Mouse (Mus musculus): ENCODE measurements around the gene Lingo2. TPM values are rescaled to one million over a fixed set of nuclear protein-coding genes. Genes with fewer than 3 reads are reported as not detected.

Gene Lingo2
- polyA plus RNA-seq, 1 experiment from 2014 or later: 38.5 TPM

DNA sequence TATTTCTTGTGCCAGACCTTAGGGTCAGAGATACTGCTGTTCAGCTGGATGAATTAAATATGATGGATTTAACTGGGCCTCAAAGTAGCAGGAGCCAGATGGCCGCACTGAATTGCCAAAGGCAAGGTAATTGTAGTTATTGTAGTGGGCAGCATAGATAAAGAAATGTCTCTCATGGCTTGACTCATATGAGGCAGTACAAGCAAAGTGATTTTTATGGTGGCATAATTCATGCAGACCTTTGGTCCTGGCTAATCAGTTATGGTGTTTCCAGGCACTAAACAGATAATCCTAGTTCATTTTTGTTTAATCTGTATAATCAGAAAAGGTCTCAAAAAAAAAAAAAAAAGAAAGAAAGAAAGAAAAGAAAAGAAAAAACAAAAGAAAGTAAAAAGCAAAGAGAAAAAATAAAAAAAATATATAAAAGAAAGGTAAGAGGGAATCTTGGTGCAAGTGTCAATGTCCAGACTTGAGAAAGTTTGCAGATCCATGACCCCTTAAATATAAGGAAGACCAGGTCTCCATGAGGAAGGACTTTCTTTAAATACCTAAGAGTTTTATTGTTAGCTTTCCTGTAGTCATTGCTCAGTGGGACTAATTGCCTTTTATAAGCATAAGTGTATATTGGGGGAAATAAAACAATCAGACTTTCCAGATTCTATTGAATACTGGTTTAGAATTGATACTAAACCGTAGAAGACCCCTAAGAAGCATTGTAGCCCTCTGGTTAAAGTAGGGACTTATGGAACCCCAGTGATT lies 959.4 kb downstream of the Lingo2 start:
- no peak overlapping the region for H3K4me3 ChIP-seq (replicated peaks; ENCODE audit: low read depth, low read length)
- H3K9ac ChIP-seq (replicated peaks; ENCODE audit: low read length): no peak overlapping the region
- no peaks in the 10 kb centered on the region for H3K9me3 ChIP-seq (ENCODE audit: control insufficient read depth, low read length)
- no peaks in the 10 kb centered on the region for H3K27me3 ChIP-seq (ENCODE audit: control insufficient read depth, insufficient read depth, low read length)
- H3K4me2 ChIP-seq (ENCODE audit: low read length): no peak overlapping the region
- H3K36me3 ChIP-seq (ENCODE audit: control insufficient read depth, insufficient read depth, low read length): no peaks in the 10 kb centered on the region
- no peak overlapping the region for H3K27ac ChIP-seq (replicated peaks; ENCODE audit: low read depth, low read length)
- WGBS: 72% methylated on average over 2 of the region's 2 CpGs
- no peak for ATAC-seq (ENCODE audit: low FRiP score, low TSS enrichment)
- H3K4me1 ChIP-seq (ENCODE audit: control insufficient read depth, insufficient read depth, low read length): no peaks in the 10 kb centered on the region
- no peak for DNase-seq

GRCm38 (mm10) chr4:35986012-35986411 lies 965.5 kb downstream of the Lingo2 start:
- DNase-seq (no peak), ATAC-seq (ENCODE audit: low FRiP score, low TSS enrichment) (no peak)
- H3K4me3 ChIP-seq (replicated peaks; ENCODE audit: low read depth, low read length): no peak overlapping the region
- no peak overlapping the region for H3K27ac ChIP-seq (replicated peaks; ENCODE audit: low read depth, low read length)
- no peaks in the 10 kb centered on the region for H3K4me1 ChIP-seq (ENCODE audit: control insufficient read depth, insufficient read depth, low read length)
- no peaks in the 10 kb centered on the region for H3K9me3 ChIP-seq (ENCODE audit: control insufficient read depth, low read length)
- WGBS: 74% methylated on average over 6 of the region's 6 CpGs
- H3K27me3 ChIP-seq (ENCODE audit: control insufficient read depth, insufficient read depth, low read length): no peaks in the 10 kb centered on the region
- no peaks in the 10 kb centered on the region for H3K36me3 ChIP-seq (ENCODE audit: control insufficient read depth, insufficient read depth, low read length)
- H3K9ac ChIP-seq (replicated peaks; ENCODE audit: low read length): no peak overlapping the region
- H3K4me2 ChIP-seq (ENCODE audit: low read length): no peak overlapping the region

GRCm38 (mm10) chr4:35963532-35963931 lies 988.0 kb downstream of the Lingo2 start:
- H3K27ac ChIP-seq (replicated peaks; ENCODE audit: low read depth, low read length): no peak overlapping the region
- no peaks in the 10 kb centered on the region for H3K27me3 ChIP-seq (ENCODE audit: control insufficient read depth, insufficient read depth, low read length)
- DNase-seq: peak; percentile 24
- no peaks in the 10 kb centered on the region for H3K36me3 ChIP-seq (ENCODE audit: control insufficient read depth, insufficient read depth, low read length)
- no peak overlapping the region for H3K9ac ChIP-seq (replicated peaks; ENCODE audit: low read length)
- no peak overlapping the region for H3K4me3 ChIP-seq (replicated peaks; ENCODE audit: low read depth, low read length)
- H3K9me3 ChIP-seq (ENCODE audit: control insufficient read depth, low read length): no peaks in the 10 kb centered on the region
- no peak overlapping the region for H3K4me2 ChIP-seq (ENCODE audit: low read length)
- 29% methylated on average over 4 of the region's 4 CpGs for WGBS
- H3K4me1 ChIP-seq (ENCODE audit: control insufficient read depth, insufficient read depth, low read length): no peaks in the 10 kb centered on the region
- no peak for ATAC-seq (ENCODE audit: low FRiP score, low TSS enrichment)

DNA sequence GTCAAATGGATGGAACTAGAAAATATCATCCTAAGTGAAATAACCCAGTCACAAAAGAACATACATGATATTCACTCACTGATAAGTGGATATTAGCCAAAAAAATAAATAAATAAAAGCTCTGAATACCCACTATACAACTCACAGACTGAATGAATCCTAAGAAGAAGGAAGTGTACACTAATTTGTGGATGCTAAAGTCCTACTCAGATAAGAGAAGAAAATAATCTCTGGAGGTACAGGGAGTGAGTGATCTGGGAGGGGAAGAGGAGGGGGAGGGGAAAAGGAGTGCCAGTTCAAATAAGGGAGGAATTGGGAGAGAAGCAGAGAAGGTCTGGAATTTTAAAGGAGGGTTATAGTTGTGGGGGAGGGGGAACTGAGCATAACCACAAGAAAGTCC lies 999.7 kb downstream of the Lingo2 start:
- DNase-seq (no peak), ATAC-seq (ENCODE audit: low FRiP score, low TSS enrichment) (no peak)
- no peaks in the 10 kb centered on the region for H3K4me1 ChIP-seq (ENCODE audit: control insufficient read depth, insufficient read depth, low read length)
- H3K9ac ChIP-seq (replicated peaks; ENCODE audit: low read length): no peak overlapping the region
- no peak overlapping the region for H3K27ac ChIP-seq (replicated peaks; ENCODE audit: low read depth, low read length)
- H3K4me2 ChIP-seq (ENCODE audit: low read length): no peak overlapping the region
- no peak overlapping the region for H3K4me3 ChIP-seq (replicated peaks; ENCODE audit: low read depth, low read length)
- H3K9me3 ChIP-seq (ENCODE audit: control insufficient read depth, low read length): no peaks in the 10 kb centered on the region
- H3K27me3 ChIP-seq (ENCODE audit: control insufficient read depth, insufficient read depth, low read length): no peaks in the 10 kb centered on the region
- H3K36me3 ChIP-seq (ENCODE audit: control insufficient read depth, insufficient read depth, low read length): no peaks in the 10 kb centered on the region

DNA sequence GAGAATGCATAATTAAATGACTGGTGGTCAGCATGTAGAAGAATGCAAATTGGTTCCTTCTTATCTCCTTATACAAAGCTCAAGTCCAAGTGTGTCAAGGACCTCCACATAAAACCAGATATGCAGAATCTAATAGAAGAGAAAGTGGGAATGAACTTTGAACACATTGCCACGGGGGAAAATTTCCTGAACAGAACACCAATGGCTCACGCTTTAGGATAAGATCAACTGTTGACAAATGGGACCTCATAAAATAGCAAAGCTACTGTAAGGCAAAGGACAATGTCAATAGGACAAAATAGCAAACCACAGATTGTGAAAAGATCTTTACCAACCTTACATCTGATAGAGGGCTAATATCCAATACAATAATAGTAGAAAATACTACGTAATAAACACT lies 1000.3 kb downstream of the Lingo2 start:
- 92% methylated on average over 3 of the region's 3 CpGs for WGBS
- no peak overlapping the region for H3K4me3 ChIP-seq (replicated peaks; ENCODE audit: low read depth, low read length)
- DNase-seq (no peak), ATAC-seq (ENCODE audit: low FRiP score, low TSS enrichment) (no peak)
- no peak overlapping the region for H3K4me2 ChIP-seq (ENCODE audit: low read length)
- H3K9ac ChIP-seq (replicated peaks; ENCODE audit: low read length): no peak overlapping the region
- H3K4me1 ChIP-seq (ENCODE audit: control insufficient read depth, insufficient read depth, low read length): no peaks in the 10 kb centered on the region
- no peaks in the 10 kb centered on the region for H3K27me3 ChIP-seq (ENCODE audit: control insufficient read depth, insufficient read depth, low read length)
- H3K9me3 ChIP-seq (ENCODE audit: control insufficient read depth, low read length): no peaks in the 10 kb centered on the region
- H3K36me3 ChIP-seq (ENCODE audit: control insufficient read depth, insufficient read depth, low read length): no peaks in the 10 kb centered on the region
- no peak overlapping the region for H3K27ac ChIP-seq (replicated peaks; ENCODE audit: low read depth, low read length)

GRCm38 (mm10) chr4:35934056-35934661 lies 1017.4 kb downstream of the Lingo2 start:
- WGBS: 14% methylated on average over 4 of the region's 4 CpGs
- no peak overlapping the region for H3K4me2 ChIP-seq (ENCODE audit: low read length)
- DNase-seq: peak; percentile 14
- H3K9me3 ChIP-seq (ENCODE audit: control insufficient read depth, low read length): no peaks in the 10 kb centered on the region
- no peak overlapping the region for H3K27ac ChIP-seq (replicated peaks; ENCODE audit: low read depth, low read length)
- no peak overlapping the region for H3K4me3 ChIP-seq (replicated peaks; ENCODE audit: low read depth, low read length)
- H3K36me3 ChIP-seq (ENCODE audit: control insufficient read depth, insufficient read depth, low read length): no peaks in the 10 kb centered on the region
- no peak for ATAC-seq (ENCODE audit: low FRiP score, low TSS enrichment)
- no peaks in the 10 kb centered on the region for H3K27me3 ChIP-seq (ENCODE audit: control insufficient read depth, insufficient read depth, low read length)
- no peak overlapping the region for H3K9ac ChIP-seq (replicated peaks; ENCODE audit: low read length)
- no peaks in the 10 kb centered on the region for H3K4me1 ChIP-seq (ENCODE audit: control insufficient read depth, insufficient read depth, low read length)

- 46% methylated on average over 2 of the region's 2 CpGs for WGBS
- Histone ChIP-seq H3K27me3 (ENCODE audit: control insufficient read depth, insufficient read depth, low read length) (no peaks in the 10 kb centered on the region), H3K4me2 (ENCODE audit: low read length) (no peak overlapping the region), H3K27ac (replicated peaks; ENCODE audit: low read depth, low read length) (no peak overlapping the region), H3K4me1 (ENCODE audit: control insufficient read depth, insufficient read depth, low read length) (no peaks in the 10 kb centered on the region), H3K9ac (replicated peaks; ENCODE audit: low read length) (no peak overlapping the region), H3K9me3 (ENCODE audit: control insufficient read depth, low read length) (no peaks in the 10 kb centered on the region), H3K36me3 (ENCODE audit: control insufficient read depth, insufficient read depth, low read length) (no peaks in the 10 kb centered on the region), H3K4me3 (replicated peaks; ENCODE audit: low read depth, low read length) (no peak overlapping the region)
- DNase-seq (no peak), ATAC-seq (ENCODE audit: low FRiP score, low TSS enrichment) (no peak)
Observed at GRCm38 (mm10) chr4:35927722-35928121, 1023.8 kb downstream of the Lingo2 start.

- H3K27ac ChIP-seq (replicated peaks; ENCODE audit: low read depth, low read length): no peak overlapping the region
- H3K36me3 ChIP-seq (ENCODE audit: control insufficient read depth, insufficient read depth, low read length): no peaks in the 10 kb centered on the region
- H3K9ac ChIP-seq (replicated peaks; ENCODE audit: low read length): no peak overlapping the region
- ATAC-seq (ENCODE audit: low FRiP score, low TSS enrichment) (no peak), DNase-seq (no peak)
- H3K4me2 ChIP-seq (ENCODE audit: low read length): no peak overlapping the region
- no peaks in the 10 kb centered on the region for H3K9me3 ChIP-seq (ENCODE audit: control insufficient read depth, low read length)
- no peak overlapping the region for H3K4me3 ChIP-seq (replicated peaks; ENCODE audit: low read depth, low read length)
- no peaks in the 10 kb centered on the region for H3K27me3 ChIP-seq (ENCODE audit: control insufficient read depth, insufficient read depth, low read length)
- H3K4me1 ChIP-seq (ENCODE audit: control insufficient read depth, insufficient read depth, low read length): no peaks in the 10 kb centered on the region
- WGBS: 81% methylated on average over 3 of the region's 3 CpGs
Observed at GRCm38 (mm10) chr4:35917453-35917852, 1034.1 kb downstream of the Lingo2 start.

Data from midbrain, embryonic 14.5 days (tissue).